Mouse (Mus musculus) lung, embryonic 15.5 days (tissue): ENCODE results near the gene Smad5. TPM values are rescaled to one million over a fixed set of nuclear protein-coding genes. Genes with fewer than 3 reads are reported as not detected.

ENCODE experiments used
- ATAC-seq: fragments of 200-750 bp; cut with Nextera tagmentation; 2 replicates; pipeline ENCODE4 v1.8.0; 2017; ENCODE audit warnings: moderate number of reproducible peaks, borderline replicate concordance; ENCODE audit not compliant: low FRiP score, low TSS enrichment; ENCODE audit errors: extremely low read depth
- H3K27ac ChIP-seq: fragments of 300-500 bp; sonication (generic); 2 replicates; pipeline ENCODE4 v1.5.1; 2015; ENCODE audit warnings: moderate library complexity, mild to moderate bottlenecking, inconsistent platforms
- H3K27me3 ChIP-seq: fragments of 300-500 bp; sonication (generic); 2 replicates; pipeline ENCODE4 v1.6.1; 2015; ENCODE audit warnings: inconsistent platforms
- H3K36me3 ChIP-seq: fragments of 300-500 bp; sonication (generic); 2 replicates; pipeline ENCODE4 v1.6.1; 2015; ENCODE audit warnings: inconsistent platforms
- H3K4me1 ChIP-seq: fragments of 300-500 bp; sonication (generic); 2 replicates; pipeline ENCODE4 v1.6.1; 2015; ENCODE audit warnings: inconsistent platforms
- H3K4me2 ChIP-seq: fragments of 300-500 bp; sonication (generic); 2 replicates; pipeline ENCODE4 v1.6.1; 2015; ENCODE audit warnings: inconsistent platforms, mild to moderate bottlenecking, moderate library complexity
- H3K4me3 ChIP-seq: fragments of 300-500 bp; sonication (generic); 2 replicates; pipeline ENCODE4 v1.5.1; 2015; ENCODE audit warnings: mild to moderate bottlenecking, inconsistent platforms
- H3K9ac ChIP-seq: fragments of 300-500 bp; sonication (generic); 2 replicates; pipeline ENCODE4 v1.6.1; 2015; ENCODE audit warnings: inconsistent platforms
- H3K9me3 ChIP-seq: fragments of 300-500 bp; sonication (generic); 2 replicates; pipeline ENCODE4 v1.6.1; 2016; ENCODE audit warnings: inconsistent platforms
- WGBS: fragments of 180-500 bp; shearing (Covaris S2); methylation state at CpG from one replicate; pipeline ENCODE4 v1.1.7; 2015; 5-methylcytosine and 5-hydroxymethylcytosine counted together
- polyA plus RNA-seq: library from polyadenylated mRNA; unstranded; fragments of >200 nt; fragmentation: Nextera tagmentation; extraction: Ambion mirVana; gene quantifications from 2 replicates; pipeline ENCODE4 v1.2.1, GENCODE M21; 2015

Gene Smad5
- polyA plus RNA-seq, 1 experiment from 2014 or later: 34.7 TPM

- H3K9me3 ChIP-seq: no peaks in the 10 kb centered on the region
- WGBS: 26% methylated on average over 6 of the region's 6 CpGs
- peaks cover 32% of the 10 kb centered on the region for H3K4me1 ChIP-seq
- no peak for ATAC-seq
- no peaks in the 10 kb centered on the region for H3K36me3 ChIP-seq
- no peak overlapping the region for H3K4me3 ChIP-seq
- H3K27ac ChIP-seq: peak overlapping the region; percentile 83
- no peak overlapping the region for H3K4me2 ChIP-seq
- H3K9ac ChIP-seq: no peak overlapping the region
- peaks cover 10% of the 10 kb centered on the region for H3K27me3 ChIP-seq
Observed at GRCm38 (mm10) chr13:56758492-56758891, 55.7 kb downstream of the Smad5 start.

DNA sequence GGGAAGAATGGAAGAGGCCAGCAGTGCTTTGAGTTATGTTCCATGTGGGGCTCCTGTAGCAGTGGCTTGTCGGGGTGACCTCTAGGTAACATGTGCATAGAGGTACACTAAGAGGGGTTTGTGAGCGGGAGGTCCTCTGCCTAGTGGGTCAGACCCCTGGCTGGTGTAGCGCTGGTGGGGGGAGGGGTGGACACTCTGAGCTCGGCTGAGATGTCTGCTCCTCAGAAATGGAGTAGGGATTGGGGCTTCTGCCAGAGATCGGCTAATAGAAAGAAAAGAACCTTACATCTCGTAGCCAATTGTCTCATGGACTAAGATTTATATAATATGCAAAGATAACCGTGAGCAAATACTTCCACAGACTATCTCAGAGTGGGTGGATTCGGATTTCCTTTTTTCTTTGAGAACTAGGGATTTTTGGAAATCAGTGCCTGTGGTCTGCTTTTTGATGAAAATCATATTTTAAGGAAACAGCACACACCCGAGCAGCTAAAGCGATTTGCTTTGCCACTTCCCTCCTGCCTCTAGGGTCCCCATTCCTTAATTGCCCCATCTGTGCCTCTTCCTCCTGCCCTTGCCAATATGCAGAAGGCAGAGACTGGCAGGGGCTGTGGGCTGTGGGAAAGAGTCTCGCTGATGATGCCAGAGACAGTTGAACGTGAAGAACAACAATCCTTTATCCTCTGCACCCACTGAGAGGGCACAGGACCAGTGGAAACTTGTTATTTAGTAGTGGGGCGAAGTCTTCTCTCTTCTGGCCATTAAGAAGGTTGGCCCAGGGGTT lies 59.8 kb downstream of the Smad5 start:
- ATAC-seq: no peak
- WGBS: 33% methylated on average over 13 of the region's 13 CpGs

DNA sequence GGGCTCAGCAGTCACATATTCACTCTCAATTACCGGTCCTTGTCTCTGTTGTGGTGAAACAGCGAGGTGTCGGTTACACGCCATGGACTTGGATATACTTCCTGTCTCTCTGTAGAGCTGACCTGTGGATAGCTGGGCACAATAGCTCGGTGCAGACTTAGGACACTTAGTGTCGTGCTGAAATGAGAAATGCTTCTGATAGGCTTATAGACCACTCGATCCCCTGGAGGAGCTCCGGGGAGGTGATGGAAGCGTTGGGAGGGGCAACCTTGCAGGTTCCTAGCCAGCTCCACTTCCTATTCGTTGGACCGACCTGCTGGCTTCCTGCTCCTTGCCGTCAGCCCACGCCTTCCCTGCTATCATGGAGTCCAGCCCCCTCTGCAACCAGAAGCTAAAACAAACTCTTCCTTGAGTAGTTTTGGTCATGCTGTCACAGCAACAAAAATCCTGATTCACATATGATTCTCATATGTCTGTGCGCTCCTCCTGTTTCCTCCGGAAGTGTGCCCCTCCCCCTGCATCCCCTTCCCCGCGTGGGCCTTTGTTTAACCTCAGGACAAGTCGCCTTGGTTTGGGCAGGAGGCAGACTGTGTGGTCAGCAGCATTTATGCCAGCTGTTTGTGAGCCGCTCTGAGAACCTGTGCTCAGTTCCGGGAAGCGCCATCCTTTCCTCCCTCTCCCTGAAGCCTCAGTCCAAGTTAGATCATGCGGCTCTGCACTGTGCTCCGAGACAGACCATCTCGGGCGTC lies 62.6 kb downstream of the Smad5 start:
- Histone ChIP-seq H3K27ac (peak overlapping the region; percentile 38), H3K9me3 (no peaks in the 10 kb centered on the region), H3K9ac (no peak overlapping the region), H3K36me3 (no peaks in the 10 kb centered on the region), H3K27me3 (no peaks in the 10 kb centered on the region), H3K4me3 (peak overlapping the region; percentile 16), H3K4me2 (peak overlapping the region; percentile 53), H3K4me1 (peaks cover 23% of the 10 kb centered on the region)
- WGBS: 22% methylated on average over 25 of the region's 25 CpGs
- ATAC-seq: peak; percentile 40; the same call in 1 of the 2 replicates

More for the DNA sequence above, 59.8 kb downstream of the Smad5 start:
- H3K27ac ChIP-seq: no peak overlapping the region
- H3K9me3 ChIP-seq: no peaks in the 10 kb centered on the region
- peaks cover 28% of the 10 kb centered on the region for H3K4me1 ChIP-seq
- H3K4me3 ChIP-seq: no peak overlapping the region
- H3K4me2 ChIP-seq: no peak overlapping the region
- H3K9ac ChIP-seq: no peak overlapping the region
- H3K27me3 ChIP-seq: no peaks in the 10 kb centered on the region
- H3K36me3 ChIP-seq: no peaks in the 10 kb centered on the region

DNA sequence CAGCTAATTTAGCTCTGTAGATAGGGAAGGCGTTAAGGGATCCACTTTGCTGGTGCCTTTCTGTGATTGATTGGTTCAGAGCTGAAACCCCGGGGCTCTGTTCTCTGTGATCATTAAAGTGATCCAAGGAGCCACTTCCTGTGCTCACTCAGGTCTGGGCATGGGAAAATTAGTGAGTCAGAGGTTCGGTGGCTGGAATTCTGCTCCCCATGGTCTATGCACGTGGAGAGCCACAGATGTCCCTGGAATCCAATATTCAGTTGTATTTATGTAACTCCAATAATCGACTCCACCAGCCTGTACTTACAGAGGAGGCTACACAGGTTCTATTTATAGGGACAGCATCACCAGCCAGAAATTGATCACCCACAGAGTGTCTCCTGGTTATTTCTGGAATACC lies 63.4 kb downstream of the Smad5 start:
- H3K36me3 ChIP-seq: no peaks in the 10 kb centered on the region
- H3K4me3 ChIP-seq: no peak overlapping the region
- no peak overlapping the region for H3K4me2 ChIP-seq
- H3K4me1 ChIP-seq: peaks cover 23% of the 10 kb centered on the region
- no peaks in the 10 kb centered on the region for H3K27me3 ChIP-seq
- H3K27ac ChIP-seq: 0 out of 2 replicates have a peak overlapping the region, but pooled peaks have one; percentile 38
- ATAC-seq: no peak
- WGBS: 29% methylated on average over 5 of the region's 5 CpGs
- no peaks in the 10 kb centered on the region for H3K9me3 ChIP-seq
- no peak overlapping the region for H3K9ac ChIP-seq

- Histone ChIP-seq H3K27ac (no peak overlapping the region), H3K4me3 (no peak overlapping the region), H3K9me3 (no peaks in the 10 kb centered on the region), H3K36me3 (no peaks in the 10 kb centered on the region), H3K9ac (no peak overlapping the region), H3K4me1 (peaks cover 23% of the 10 kb centered on the region), H3K4me2 (no peak overlapping the region), H3K27me3 (no peaks in the 10 kb centered on the region)
- no peak for ATAC-seq
- WGBS: 33% methylated on average over 4 of the region's 4 CpGs
Observed at GRCm38 (mm10) chr13:56769431-56769830, 66.6 kb downstream of the Smad5 start.

DNA sequence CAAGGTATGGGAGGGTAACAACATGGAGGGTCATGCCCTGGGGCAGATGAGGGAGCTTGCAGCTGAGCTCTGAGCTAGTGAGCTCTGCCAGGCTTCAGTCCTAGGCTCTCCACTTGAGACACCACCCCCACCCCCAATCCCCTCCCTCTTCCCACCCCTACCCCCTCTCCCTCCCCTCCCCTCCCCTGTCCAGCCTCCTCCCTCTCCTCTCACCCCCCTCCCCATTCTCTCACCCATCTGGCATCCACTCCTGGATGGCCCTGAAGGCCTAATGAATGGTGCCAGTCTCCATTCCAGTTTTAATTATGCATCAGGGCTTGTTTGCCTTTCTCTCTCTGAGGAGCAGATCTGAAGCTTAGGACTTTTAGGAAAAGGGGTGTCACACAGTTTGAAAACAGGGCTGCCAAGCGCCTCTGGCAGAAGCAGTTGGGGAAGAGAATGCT lies 67.3 kb downstream of the Smad5 start:
- H3K36me3 ChIP-seq: no peaks in the 10 kb centered on the region
- H3K27me3 ChIP-seq: no peaks in the 10 kb centered on the region
- 25% methylated on average over 1 of the region's 1 CpGs for WGBS
- no peak overlapping the region for H3K27ac ChIP-seq
- H3K4me1 ChIP-seq: peaks cover 20% of the 10 kb centered on the region
- H3K4me2 ChIP-seq: no peak overlapping the region
- H3K9me3 ChIP-seq: no peaks in the 10 kb centered on the region
- ATAC-seq: no peak
- no peak overlapping the region for H3K9ac ChIP-seq
- no peak overlapping the region for H3K4me3 ChIP-seq

- Histone ChIP-seq H3K4me3 (no peak overlapping the region), H3K4me2 (no peak overlapping the region), H3K9me3 (no peaks in the 10 kb centered on the region), H3K9ac (no peak overlapping the region), H3K27me3 (no peaks in the 10 kb centered on the region), H3K4me1 (peaks cover 15% of the 10 kb centered on the region), H3K36me3 (no peaks in the 10 kb centered on the region), H3K27ac (no peak overlapping the region)
- 66% methylated on average over 5 of the region's 5 CpGs for WGBS
- no peak for ATAC-seq
Observed at GRCm38 (mm10) chr13:56770786-56771185, 68.0 kb downstream of the Smad5 start.

DNA sequence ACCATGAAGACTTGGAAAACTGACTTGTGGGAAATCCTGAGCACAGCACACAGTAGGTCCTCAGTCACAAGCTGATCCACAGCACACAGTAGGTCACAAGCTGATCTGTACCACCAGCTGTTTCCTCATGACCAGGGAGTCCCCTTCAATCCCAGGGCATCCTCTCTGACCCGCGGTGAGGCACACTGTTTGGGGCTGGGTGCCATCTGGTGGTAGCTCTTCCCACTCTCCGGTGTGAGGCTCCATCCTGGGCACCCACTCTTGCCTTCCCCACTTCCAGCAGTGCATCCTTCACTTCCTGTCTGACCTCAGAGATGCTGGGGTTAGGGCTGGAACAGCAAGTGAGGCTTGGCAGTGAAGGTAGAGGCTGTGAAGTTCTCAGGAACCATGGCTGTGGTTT lies 69.8 kb downstream of the Smad5 start:
- ATAC-seq: no peak
- Histone ChIP-seq H3K4me2 (no peak overlapping the region), H3K9me3 (no peaks in the 10 kb centered on the region), H3K36me3 (no peaks in the 10 kb centered on the region), H3K4me3 (no peak overlapping the region), H3K9ac (no peak overlapping the region), H3K4me1 (peaks cover 5% of the 10 kb centered on the region), H3K27me3 (no peaks in the 10 kb centered on the region), H3K27ac (no peak overlapping the region)
- WGBS: 45% methylated on average over 3 of the region's 3 CpGs

GRCm38 (mm10) chr13:56773262-56773870 lies 70.6 kb downstream of the Smad5 start:
- Histone ChIP-seq H3K27me3 (no peaks in the 10 kb centered on the region), H3K4me1 (peaks cover 5% of the 10 kb centered on the region), H3K9me3 (no peaks in the 10 kb centered on the region), H3K27ac (no peak overlapping the region), H3K36me3 (no peaks in the 10 kb centered on the region), H3K4me2 (no peak overlapping the region), H3K4me3 (no peak overlapping the region), H3K9ac (no peak overlapping the region)
- ATAC-seq: no peak
- 25% methylated on average over 14 of the region's 14 CpGs for WGBS

GRCm38 (mm10) chr13:56774304-56774703 lies 71.5 kb downstream of the Smad5 start:
- H3K36me3 ChIP-seq: no peaks in the 10 kb centered on the region
- ATAC-seq: no peak
- H3K4me2 ChIP-seq: no peak overlapping the region
- 52% methylated on average over 5 of the region's 5 CpGs for WGBS
- peaks cover 5% of the 10 kb centered on the region for H3K4me1 ChIP-seq
- no peak overlapping the region for H3K4me3 ChIP-seq
- no peak overlapping the region for H3K27ac ChIP-seq
- H3K27me3 ChIP-seq: no peaks in the 10 kb centered on the region
- H3K9ac ChIP-seq: no peak overlapping the region
- H3K9me3 ChIP-seq: no peaks in the 10 kb centered on the region

DNA sequence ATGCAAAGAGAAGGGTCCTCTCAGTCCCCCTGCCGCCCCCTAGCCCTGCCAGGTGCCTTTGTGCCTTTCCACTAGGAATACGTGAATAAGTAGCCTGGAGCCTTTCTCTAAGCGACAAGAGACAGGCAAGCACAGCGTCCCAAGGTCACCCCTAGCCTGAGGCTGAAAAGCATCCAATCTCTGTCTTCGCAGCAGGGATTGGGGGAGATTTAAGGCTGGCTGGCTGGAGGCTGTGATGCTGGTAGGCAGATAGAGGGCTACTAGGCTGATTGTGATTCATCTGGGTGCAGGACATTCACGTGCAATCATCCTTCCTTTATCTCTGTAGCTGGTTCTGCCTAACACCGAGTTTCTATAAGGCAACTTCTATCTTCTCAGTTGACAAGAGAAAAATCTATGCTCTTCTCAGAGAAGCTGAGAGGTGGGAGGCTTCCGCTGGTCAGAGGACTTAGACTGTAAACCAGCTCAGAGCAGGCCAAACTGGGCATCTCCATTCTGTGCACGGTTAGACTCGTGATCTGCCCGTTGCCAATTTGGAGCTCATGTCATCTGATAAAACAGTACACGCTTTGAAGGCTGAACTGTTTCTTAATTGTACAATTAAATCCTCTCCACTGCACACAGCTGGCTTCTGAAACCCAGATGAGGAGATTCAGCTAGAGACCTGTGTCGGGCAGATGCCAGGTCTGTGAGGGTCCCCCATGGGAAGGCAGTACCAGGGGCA lies 78.1 kb downstream of the Smad5 start:
- H3K36me3 ChIP-seq: no peaks in the 10 kb centered on the region
- H3K9me3 ChIP-seq: no peaks in the 10 kb centered on the region
- H3K4me2 ChIP-seq: no peak overlapping the region
- H3K4me3 ChIP-seq: no peak overlapping the region
- no peak for ATAC-seq
- 66% methylated on average over 13 of the region's 13 CpGs for WGBS
- H3K4me1 ChIP-seq: no peaks in the 10 kb centered on the region
- H3K27me3 ChIP-seq: no peaks in the 10 kb centered on the region
- no peak overlapping the region for H3K27ac ChIP-seq
- H3K9ac ChIP-seq: no peak overlapping the region
